Mouse (Mus musculus) olfactory bulb, adult 2 months (tissue): Measurements from ENCODE around the gene Rgl1.

ENCODE experiments used
- CTCF ChIP-seq: fragments of 200-500 bp; IDR thresholded peaks from 2 replicates; pipeline ENCODE4 v1.5.1; 2012; ENCODE audit warnings: low read depth, mild to moderate bottlenecking, low read length, moderate library complexity; ENCODE audit not compliant: insufficient read depth
- POLR2A ChIP-seq: fragments of 200-500 bp; IDR thresholded peaks from 2 replicates; pipeline ENCODE4 v1.6.1; 2012; ENCODE audit warnings: mild to moderate bottlenecking, low read depth, low read length, moderate library complexity; ENCODE audit not compliant: insufficient read depth

- no peak for TF ChIP-seq CTCF
- TF ChIP-seq POLR2A: no peak
Measured at GRCm38 (mm10) chr1:152616777-152617057, 149.4 kb downstream of the Rgl1 start.
